Mouse (Mus musculus): ENCODE results near the gene Carm1. TPM values are rescaled to one million over a fixed set of nuclear protein-coding genes. Genes with fewer than 3 reads are reported as not detected.

Carm1 gene
- polyA plus RNA-seq, 1 experiment from 2014 or later, result 60.3 TPM

GRCm38 (mm10) chr9:21545916-21546788 is 542 bp upstream of the Carm1 start:
- ATAC-seq (ENCODE audit: low FRiP score, low TSS enrichment), result peak; percentile 92
- under 1% methylated on average over 58 of the region's 67 CpGs for WGBS
- H3K27ac ChIP-seq (ENCODE audit: low read depth, low read length), result peak overlapping the region; percentile 92
- peak overlapping the region; percentile 50 for H3K4me2 ChIP-seq (replicated peaks; ENCODE audit: low read depth, low read length)
- H3K36me3 ChIP-seq (ENCODE audit: control insufficient read depth, insufficient read depth, low read length), result peaks cover 15% of the 10 kb centered on the region; the same call in 1 of the 2 replicates
- H3K9me3 ChIP-seq (ENCODE audit: control insufficient read depth, low read length), result no peaks in the 10 kb centered on the region
- peaks cover 16% of the 10 kb centered on the region; the same call in 1 of the 2 replicates for H3K4me1 ChIP-seq (ENCODE audit: control insufficient read depth, insufficient read depth, low read length)
- H3K9ac ChIP-seq (ENCODE audit: low read depth, low read length), result peak overlapping the region; percentile 99
- H3K4me3 ChIP-seq (ENCODE audit: low read length), result peak overlapping the region; percentile 84
- no peaks in the 10 kb centered on the region for H3K27me3 ChIP-seq (ENCODE audit: control insufficient read depth, insufficient read depth, low read length)

GRCm38 (mm10) chr9:21547075-21547941 is 614 bp downstream of the Carm1 start:
- Histone ChIP-seq H3K9me3 (ENCODE audit: control insufficient read depth, low read length) (no peaks in the 10 kb centered on the region), H3K4me2 (replicated peaks; ENCODE audit: low read depth, low read length) (peak overlapping the region; percentile 64), H3K27ac (ENCODE audit: low read depth, low read length) (peak overlapping the region; percentile 98), H3K9ac (ENCODE audit: low read depth, low read length) (peak overlapping the region; percentile 99), H3K27me3 (ENCODE audit: control insufficient read depth, insufficient read depth, low read length) (no peaks in the 10 kb centered on the region), H3K36me3 (ENCODE audit: control insufficient read depth, insufficient read depth, low read length) (peaks cover 22% of the 10 kb centered on the region; the same call in 1 of the 2 replicates), H3K4me1 (ENCODE audit: control insufficient read depth, insufficient read depth, low read length) (peaks cover 16% of the 10 kb centered on the region; the same call in 1 of the 2 replicates), H3K4me3 (ENCODE audit: low read length) (peak overlapping the region; percentile 84)
- under 1% methylated on average over 50 of the region's 66 CpGs for WGBS
- ATAC-seq (ENCODE audit: low FRiP score, low TSS enrichment), result peak; percentile 26

GRCm38 (mm10) chr9:21551049-21551448 is 4.4 kb downstream of the Carm1 start:
- 97% methylated on average over 2 of the region's 2 CpGs for WGBS
- H3K36me3 ChIP-seq (ENCODE audit: control insufficient read depth, insufficient read depth, low read length), result peaks cover 23% of the 10 kb centered on the region; the same call in 1 of the 2 replicates

GRCm38 (mm10) chr9:21553607-21554273 is 7.0 kb downstream of the Carm1 start:
- peaks cover 30% of the 10 kb centered on the region for H3K36me3 ChIP-seq (ENCODE audit: control insufficient read depth, insufficient read depth, low read length)
- H3K9ac ChIP-seq (ENCODE audit: low read depth, low read length), result no peak overlapping the region
- H3K4me2 ChIP-seq (replicated peaks; ENCODE audit: low read depth, low read length), result no peak overlapping the region
- 0 out of 2 replicates have a peak, but pooled peaks cover 3% of the 10 kb centered on the region for H3K4me1 ChIP-seq (ENCODE audit: control insufficient read depth, insufficient read depth, low read length)
- WGBS, result 86% methylated on average over 6 of the region's 6 CpGs
- ATAC-seq (ENCODE audit: low FRiP score, low TSS enrichment), result no peak
- no peaks in the 10 kb centered on the region for H3K27me3 ChIP-seq (ENCODE audit: control insufficient read depth, insufficient read depth, low read length)
- no peaks in the 10 kb centered on the region for H3K9me3 ChIP-seq (ENCODE audit: control insufficient read depth, low read length)
- no peak overlapping the region for H3K27ac ChIP-seq (ENCODE audit: low read depth, low read length)
- no peak overlapping the region for H3K4me3 ChIP-seq (ENCODE audit: low read length)

More at GRCm38 (mm10) chr9:21551049-21551448, 4.4 kb downstream of the Carm1 start:
- H3K27me3 ChIP-seq (ENCODE audit: control insufficient read depth, insufficient read depth, low read length), result no peaks in the 10 kb centered on the region
- no peak overlapping the region for H3K4me3 ChIP-seq (ENCODE audit: low read length)
- no peak overlapping the region for H3K27ac ChIP-seq (ENCODE audit: low read depth, low read length)
- H3K4me2 ChIP-seq (replicated peaks; ENCODE audit: low read depth, low read length), result no peak overlapping the region
- H3K9me3 ChIP-seq (ENCODE audit: control insufficient read depth, low read length), result no peaks in the 10 kb centered on the region
- H3K9ac ChIP-seq (ENCODE audit: low read depth, low read length), result no peak overlapping the region
- H3K4me1 ChIP-seq (ENCODE audit: control insufficient read depth, insufficient read depth, low read length), result peaks cover 8% of the 10 kb centered on the region; the same call in 1 of the 2 replicates
- ATAC-seq (ENCODE audit: low FRiP score, low TSS enrichment), result no peak

GRCm38 (mm10) chr9:21555198-21555742 is 8.6 kb downstream of the Carm1 start:
- H3K27me3 ChIP-seq (ENCODE audit: control insufficient read depth, insufficient read depth, low read length), result no peaks in the 10 kb centered on the region
- H3K9me3 ChIP-seq (ENCODE audit: control insufficient read depth, low read length), result no peaks in the 10 kb centered on the region
- 92% methylated on average over 6 of the region's 6 CpGs for WGBS
- no peak overlapping the region for H3K9ac ChIP-seq (ENCODE audit: low read depth, low read length)
- H3K27ac ChIP-seq (ENCODE audit: low read depth, low read length), result no peak overlapping the region
- H3K4me1 ChIP-seq (ENCODE audit: control insufficient read depth, insufficient read depth, low read length), result 0 out of 2 replicates have a peak, but pooled peaks cover 3% of the 10 kb centered on the region
- H3K4me2 ChIP-seq (replicated peaks; ENCODE audit: low read depth, low read length), result no peak overlapping the region
- ATAC-seq (ENCODE audit: low FRiP score, low TSS enrichment), result no peak
- no peak overlapping the region for H3K4me3 ChIP-seq (ENCODE audit: low read length)
- peaks cover 24% of the 10 kb centered on the region for H3K36me3 ChIP-seq (ENCODE audit: control insufficient read depth, insufficient read depth, low read length)

- 0 out of 2 replicates have a peak, but pooled peaks cover 3% of the 10 kb centered on the region for H3K4me1 ChIP-seq (ENCODE audit: control insufficient read depth, insufficient read depth, low read length)
- H3K4me2 ChIP-seq (replicated peaks; ENCODE audit: low read depth, low read length), result no peak overlapping the region
- H3K27me3 ChIP-seq (ENCODE audit: control insufficient read depth, insufficient read depth, low read length), result no peaks in the 10 kb centered on the region
- H3K36me3 ChIP-seq (ENCODE audit: control insufficient read depth, insufficient read depth, low read length), result peaks cover 15% of the 10 kb centered on the region
- WGBS, result 83% methylated on average over 2 of the region's 2 CpGs
- H3K27ac ChIP-seq (ENCODE audit: low read depth, low read length), result no peak overlapping the region
- H3K4me3 ChIP-seq (ENCODE audit: low read length), result no peak overlapping the region
- H3K9ac ChIP-seq (ENCODE audit: low read depth, low read length), result no peak overlapping the region
- no peaks in the 10 kb centered on the region for H3K9me3 ChIP-seq (ENCODE audit: control insufficient read depth, low read length)
- no peak for ATAC-seq (ENCODE audit: low FRiP score, low TSS enrichment)
Observed at GRCm38 (mm10) chr9:21556996-21557395, 10.3 kb downstream of the Carm1 start.

GRCm38 (mm10) chr9:21557556-21557955 is 10.9 kb downstream of the Carm1 start:
- no peak for ATAC-seq (ENCODE audit: low FRiP score, low TSS enrichment)
- Histone ChIP-seq H3K9ac (ENCODE audit: low read depth, low read length) (no peak overlapping the region), H3K27me3 (ENCODE audit: control insufficient read depth, insufficient read depth, low read length) (no peaks in the 10 kb centered on the region), H3K4me2 (replicated peaks; ENCODE audit: low read depth, low read length) (no peak overlapping the region), H3K4me1 (ENCODE audit: control insufficient read depth, insufficient read depth, low read length) (0 out of 2 replicates have a peak, but pooled peaks cover 3% of the 10 kb centered on the region), H3K9me3 (ENCODE audit: control insufficient read depth, low read length) (no peaks in the 10 kb centered on the region), H3K27ac (ENCODE audit: low read depth, low read length) (no peak overlapping the region), H3K36me3 (ENCODE audit: control insufficient read depth, insufficient read depth, low read length) (peaks cover 11% of the 10 kb centered on the region), H3K4me3 (ENCODE audit: low read length) (no peak overlapping the region)
- WGBS, result 96% methylated on average over 2 of the region's 2 CpGs

- WGBS, result 89% methylated on average over 4 of the region's 4 CpGs
Observed at GRCm38 (mm10) chr9:21558366-21558765, 11.7 kb downstream of the Carm1 start.

More at GRCm38 (mm10) chr9:21558366-21558765, 11.7 kb downstream of the Carm1 start:
- no peaks in the 10 kb centered on the region for H3K9me3 ChIP-seq (ENCODE audit: control insufficient read depth, low read length)
- no peak overlapping the region for H3K9ac ChIP-seq (ENCODE audit: low read depth, low read length)
- H3K27ac ChIP-seq (ENCODE audit: low read depth, low read length), result no peak overlapping the region
- H3K4me1 ChIP-seq (ENCODE audit: control insufficient read depth, insufficient read depth, low read length), result 0 out of 2 replicates have a peak, but pooled peaks cover 3% of the 10 kb centered on the region
- H3K36me3 ChIP-seq (ENCODE audit: control insufficient read depth, insufficient read depth, low read length), result peaks cover 11% of the 10 kb centered on the region
- no peak overlapping the region for H3K4me3 ChIP-seq (ENCODE audit: low read length)
- ATAC-seq (ENCODE audit: low FRiP score, low TSS enrichment), result no peak
- H3K4me2 ChIP-seq (replicated peaks; ENCODE audit: low read depth, low read length), result no peak overlapping the region
- H3K27me3 ChIP-seq (ENCODE audit: control insufficient read depth, insufficient read depth, low read length), result no peaks in the 10 kb centered on the region

All from kidney, embryonic 14.5 days (tissue).